Mouse (Mus musculus) ovary, postnatal 36 days (tissue): ENCODE data around the gene Cfap221.

ENCODE experiments used
- DNase-seq: peaks from one replicate; pipeline ENCODE4 v3.0.0; 2022; ENCODE audit warnings: low spot score, mixed read lengths

The Cfap221 gene

DNA sequence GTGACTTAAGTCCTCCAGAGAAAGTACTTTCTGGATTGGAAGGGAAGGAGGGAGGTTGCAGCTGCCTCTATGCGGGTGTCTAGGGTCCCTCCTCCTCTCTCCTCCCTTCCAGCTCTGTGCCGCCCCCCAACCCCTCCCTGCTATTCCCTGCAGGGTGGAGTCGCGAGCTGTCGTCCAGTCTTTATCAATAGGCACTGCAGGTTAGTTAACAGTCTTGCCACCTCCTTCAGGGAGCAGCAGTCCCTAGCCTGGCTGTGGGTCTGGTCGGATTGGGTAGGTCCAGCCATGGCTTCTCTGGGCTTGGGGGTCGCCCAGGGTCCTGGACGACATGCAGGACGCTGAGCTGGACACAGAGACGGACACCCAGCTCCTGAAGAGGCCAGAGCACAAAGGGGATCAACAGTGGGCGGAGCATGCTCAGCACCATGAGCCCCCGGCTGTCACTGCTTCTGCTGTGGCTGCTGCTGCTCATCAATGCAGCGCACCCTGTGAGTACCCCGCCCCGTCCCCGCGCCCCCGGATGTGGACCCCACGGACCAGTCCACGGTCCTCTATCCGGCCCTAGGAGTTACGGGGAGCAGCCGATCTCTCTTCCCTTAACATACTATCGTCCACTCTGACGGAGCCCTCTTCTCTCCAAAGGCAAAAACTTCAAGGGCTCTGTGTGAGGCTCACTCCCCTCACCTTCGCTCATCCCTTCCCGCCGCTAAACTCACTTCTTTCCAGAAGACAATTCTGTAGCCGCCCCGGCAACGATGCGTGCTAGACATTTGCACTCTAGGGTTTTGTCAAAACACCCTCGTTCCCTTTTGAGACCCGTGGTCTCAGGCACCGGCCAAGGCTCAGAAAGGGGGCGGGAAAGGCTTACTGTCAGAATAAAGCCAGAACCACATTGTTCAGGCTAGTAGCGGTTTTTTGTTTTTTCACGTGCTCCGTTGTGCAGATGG, 10.1 kb upstream of the Cfap221 start, which contains the start of gene Sctr:
Gene Sctr, plus strand, starts transcription at position 51 of the 947 bp plus-strand sequence.
- peak; percentile 13 for DNase-seq

DNA sequence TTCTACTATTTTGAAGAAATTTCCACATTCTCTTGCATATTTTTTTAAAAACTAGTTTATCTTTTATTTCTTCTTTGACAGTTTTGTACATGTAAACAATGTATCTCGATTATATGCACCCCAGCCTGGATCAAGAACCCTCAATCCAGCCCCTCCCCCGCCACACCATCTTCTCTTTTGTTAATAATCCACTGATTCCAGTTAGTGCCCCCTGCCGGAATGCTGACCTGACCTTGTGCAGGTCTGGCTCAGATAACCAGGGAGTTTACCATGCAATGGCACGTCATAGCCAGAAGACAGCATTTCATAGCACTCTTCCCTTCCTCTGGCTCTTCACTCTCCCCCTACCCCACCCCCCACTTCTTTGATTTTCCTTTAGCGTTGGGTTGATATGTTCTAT, 610 bp upstream of the Cfap221 start:
- peak; percentile 24 for DNase-seq

DNA sequence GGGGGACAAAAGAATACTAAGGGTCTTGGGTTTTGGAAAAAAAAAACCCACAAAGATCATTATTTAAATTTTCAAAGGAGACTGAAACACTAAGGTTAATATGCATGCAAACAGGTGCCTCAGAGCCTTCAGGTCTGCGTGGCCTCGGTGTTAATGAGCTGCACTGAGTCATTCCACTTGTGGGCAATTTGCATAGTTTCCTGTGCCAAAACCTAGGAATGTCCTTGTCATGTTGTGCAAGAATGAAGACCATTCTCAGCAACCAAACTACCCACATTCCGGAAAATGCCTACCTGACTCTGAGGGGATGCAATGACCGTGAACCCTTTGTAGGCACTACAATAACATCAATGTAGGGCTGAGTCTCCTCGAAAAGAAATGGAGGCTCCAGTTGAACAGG, 10.5 kb downstream of the Cfap221 start:
- DNase-seq, result no peak

DNA sequence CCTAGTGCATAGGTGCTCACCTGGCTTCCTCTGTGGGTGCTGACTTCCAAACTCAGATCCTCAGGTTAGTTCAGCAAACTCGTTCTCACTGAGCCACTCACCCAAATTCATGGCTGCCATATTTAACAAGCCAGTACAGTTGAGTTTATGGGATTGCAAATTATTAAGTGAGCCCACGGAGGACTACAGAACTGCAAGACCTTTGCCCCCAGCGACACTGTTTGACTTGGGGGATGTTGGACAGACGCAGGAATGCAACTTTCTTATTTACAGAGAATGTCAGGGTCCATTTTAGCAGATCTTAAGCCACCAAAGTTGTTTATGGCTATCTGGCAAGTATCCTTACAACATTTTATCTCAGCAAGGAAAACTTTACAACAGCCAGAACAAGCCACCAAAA, 21.9 kb downstream of the Cfap221 start:
- DNase-seq, result no peak

DNA sequence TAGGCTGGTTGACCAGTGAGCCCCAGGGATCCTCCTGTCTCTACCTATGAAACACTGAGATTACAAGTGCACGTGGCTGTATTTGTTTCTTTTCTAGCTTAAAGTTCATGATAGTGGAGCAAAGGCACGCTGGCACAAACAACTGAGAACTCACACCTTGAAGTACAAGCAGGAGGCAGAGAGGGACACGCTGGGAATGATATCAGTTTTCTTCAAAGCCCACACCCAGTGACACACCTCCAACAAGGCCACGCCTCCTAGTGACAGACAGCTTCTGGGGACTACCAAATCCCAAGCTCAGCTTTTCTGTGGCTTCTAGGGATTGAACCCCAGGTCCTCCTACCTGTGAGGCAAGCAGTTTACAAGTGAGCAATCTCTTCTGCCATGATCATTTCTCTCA, 23.9 kb downstream of the Cfap221 start:
- DNase-seq, result no peak

DNA sequence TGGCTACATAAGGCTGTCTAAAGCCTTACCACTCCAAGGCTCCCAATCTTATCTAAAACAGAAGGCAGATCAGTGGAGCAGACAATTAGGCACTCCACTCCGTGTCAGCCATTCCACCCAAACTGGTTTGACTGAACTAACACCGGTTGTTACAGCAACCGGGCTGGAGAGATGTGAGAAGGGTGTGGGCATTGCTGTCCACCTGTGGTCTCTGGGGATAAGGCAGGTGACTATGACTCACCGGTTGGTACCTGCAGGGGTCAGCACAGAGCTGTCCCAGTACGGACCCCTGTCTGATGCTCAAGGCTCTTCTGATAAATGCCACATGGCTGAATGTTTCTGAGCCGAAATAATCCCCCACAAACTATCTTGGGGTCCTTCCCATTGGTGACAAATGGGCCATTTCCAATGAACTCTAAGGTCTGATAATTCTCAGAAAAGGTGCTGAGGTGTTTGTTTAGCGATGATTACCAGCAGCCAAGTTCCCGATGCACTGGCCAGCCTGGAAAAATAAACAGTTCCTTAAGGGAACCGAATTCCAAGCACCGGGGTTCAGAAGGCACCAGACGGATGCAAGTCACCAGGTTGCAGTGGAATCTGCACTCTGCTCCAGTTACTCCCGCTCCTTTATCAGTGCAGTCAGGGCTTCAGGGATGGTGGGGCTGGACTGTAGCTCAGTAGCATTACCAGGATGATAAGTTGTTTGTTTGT, 31.1 kb downstream of the Cfap221 start:
- DNase-seq, result no peak

DNA sequence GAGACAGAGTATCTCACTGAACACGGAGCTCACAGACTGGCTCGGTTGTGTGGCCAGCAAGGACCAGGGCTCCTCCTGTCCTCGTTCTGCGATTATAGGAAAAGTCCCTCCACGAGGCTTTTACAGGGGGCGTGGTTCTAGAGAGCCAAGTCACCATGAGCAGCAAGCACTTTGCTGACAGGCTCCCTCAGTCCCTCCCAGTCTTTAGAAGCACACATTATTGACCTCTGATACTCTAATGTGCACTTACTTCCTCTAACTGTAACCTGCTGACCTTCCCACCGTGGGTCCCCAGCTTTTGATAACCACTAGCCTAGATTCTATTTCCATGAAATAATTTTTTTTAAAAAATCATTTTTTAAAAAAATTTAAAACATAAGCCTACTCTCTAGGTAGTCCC, 37.1 kb downstream of the Cfap221 start:
- DNase-seq, result no peak

DNA sequence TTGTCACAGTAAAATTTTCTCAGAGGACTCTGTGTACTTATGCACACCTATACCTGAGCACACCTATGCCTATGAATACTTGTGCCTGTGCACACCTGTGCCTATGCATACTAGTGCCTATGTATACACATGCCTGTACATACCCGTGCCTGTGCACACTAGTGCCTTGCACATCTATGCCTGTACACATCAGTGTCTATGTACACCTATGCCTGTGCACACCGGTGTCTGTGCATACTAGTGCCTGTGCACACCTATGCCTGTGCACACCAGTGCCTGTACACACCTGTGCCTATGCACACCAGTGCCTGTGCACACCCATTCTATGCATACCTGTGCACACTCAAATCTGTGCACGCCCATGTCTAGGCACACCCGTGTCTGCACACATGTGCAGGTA, 37.6 kb downstream of the Cfap221 start:
- DNase-seq, result no peak

DNA sequence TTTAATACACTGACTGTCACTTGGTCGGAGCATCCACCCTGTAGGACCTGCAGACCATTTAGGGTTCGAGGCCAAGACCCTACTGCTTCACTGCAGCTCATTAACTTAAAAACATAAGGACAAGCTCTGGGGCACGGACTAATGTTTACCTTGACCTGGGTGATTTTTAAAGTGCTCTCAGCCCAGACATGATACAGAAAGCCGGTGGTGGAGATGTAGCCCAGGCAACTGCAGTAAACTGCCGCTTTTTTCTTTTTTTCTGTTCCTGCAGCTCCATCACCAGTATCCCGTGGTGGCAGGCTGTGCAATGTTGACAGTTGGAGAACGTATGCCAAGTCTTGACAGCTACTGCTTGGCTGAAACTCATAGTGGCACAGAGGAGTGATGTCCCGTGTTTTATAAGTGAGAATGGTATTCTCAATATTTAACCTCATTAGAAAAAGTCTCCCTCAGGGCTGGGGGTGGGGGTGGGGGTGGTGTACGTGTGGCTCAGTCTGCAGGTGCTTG, 39.3 kb downstream of the Cfap221 start:
- DNase-seq, result no peak

DNA sequence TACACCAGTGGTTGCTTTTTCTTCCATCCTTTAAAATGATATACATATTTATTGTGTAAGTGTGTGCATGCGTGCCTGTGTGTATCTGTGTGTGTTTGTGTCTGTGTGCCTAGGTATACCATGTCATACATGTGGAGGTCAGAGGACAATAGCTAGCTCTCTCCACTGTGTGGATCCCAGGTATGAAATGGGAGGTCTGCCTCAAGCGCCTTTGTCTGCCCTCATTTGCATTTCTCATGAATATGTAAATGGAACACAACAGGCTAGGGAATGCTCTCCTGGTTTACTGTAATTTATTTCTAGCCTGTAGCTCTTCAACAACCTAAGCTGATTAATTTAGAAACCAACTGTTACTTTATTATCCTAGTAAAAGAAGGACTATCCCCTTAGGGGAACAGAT, 42.4 kb downstream of the Cfap221 start:
- no peak for DNase-seq

DNA sequence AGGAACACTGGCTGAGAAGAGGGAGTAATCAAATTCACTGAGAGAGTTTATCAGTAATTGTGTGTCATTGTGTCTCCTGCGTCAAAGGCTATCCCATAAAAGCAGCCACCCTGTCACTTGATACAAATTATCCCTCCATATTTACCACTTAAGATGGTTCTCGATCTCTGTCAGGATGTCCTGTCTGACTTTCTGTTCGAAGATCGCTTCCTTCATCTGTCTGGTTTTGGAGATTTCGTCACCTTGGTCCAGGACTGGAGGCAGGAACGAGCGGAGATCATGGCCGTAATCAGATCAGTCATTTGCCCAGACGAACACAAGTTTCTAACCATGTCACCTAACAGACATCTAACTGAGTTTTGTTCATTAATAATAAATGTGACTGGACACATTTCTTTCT, 43.6 kb downstream of the Cfap221 start:
- DNase-seq, result no peak

DNA sequence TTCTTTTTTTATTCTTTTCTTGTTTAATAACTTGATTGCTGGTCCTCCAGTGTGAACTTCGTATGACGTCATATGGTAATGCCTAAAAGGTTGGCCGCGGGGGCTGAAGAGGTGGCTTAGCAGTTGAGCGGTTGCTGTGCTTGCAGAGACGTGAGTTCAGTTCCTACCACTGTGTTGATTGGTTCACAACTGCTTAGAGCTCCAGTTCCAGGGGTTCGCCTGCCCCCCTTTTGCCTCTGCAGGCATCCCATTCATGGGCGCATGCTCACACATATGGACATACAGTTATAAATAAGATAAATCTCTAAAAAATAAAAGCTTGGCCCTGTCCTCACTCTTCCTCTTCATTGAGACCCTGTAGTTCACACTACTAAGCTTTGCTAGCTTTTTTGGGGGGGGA, 46.9 kb downstream of the Cfap221 start:
- DNase-seq, result no peak

DNA sequence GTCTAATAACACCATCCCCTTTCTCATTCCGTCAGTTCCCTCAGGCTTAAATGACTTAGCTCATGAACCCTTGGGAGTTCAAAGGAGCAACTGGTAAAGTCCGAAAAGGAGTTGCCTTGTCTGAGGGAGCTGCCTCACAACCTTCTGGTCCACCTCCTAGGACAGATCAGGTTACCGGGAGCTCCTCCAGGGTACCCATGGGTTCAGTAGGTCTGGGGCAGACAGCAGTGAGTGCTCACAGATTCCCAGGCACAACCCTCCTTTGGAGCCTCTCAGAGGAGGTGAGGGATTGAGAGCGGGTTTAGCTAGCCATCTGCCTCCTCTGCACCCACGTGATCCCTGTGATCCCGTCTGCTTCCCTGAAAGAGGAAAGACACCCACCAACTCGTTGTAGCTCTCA, 60.2 kb downstream of the Cfap221 start:
- DNase-seq, result no peak

DNA sequence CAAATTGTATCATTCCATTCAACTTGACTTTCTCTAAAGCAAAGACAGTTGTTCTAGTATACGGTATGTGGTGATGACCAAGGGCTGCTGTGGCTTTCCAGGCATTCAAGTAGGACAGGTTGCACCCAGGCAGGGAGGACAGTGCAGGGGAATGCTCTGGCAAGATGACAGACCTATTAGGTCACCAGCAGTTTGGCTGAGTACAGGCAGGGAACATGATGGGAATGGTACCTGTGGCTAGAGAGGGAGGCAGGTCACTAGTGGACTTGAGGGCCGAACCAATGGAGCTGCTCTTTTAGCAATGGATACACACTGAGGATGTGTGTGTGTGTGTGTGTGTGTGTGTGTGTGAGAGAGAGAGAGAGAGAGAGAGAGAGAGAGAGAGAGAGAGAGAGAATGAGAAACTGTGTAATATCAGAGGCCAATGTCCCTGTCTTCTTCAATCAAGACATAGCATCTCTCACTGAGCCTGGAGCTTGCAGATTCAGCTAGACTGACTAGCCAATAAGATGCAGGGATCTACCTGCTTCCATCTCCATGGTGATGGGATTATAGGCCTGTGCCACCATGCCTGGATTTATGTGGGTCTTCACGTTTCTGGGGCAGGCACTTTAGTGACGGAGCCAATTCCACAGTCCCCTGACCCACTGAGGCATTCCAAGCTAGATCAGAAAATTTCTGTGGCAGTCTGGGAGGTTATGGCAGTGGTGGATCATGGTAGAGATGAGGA, 65.4 kb downstream of the Cfap221 start:
- DNase-seq, result no peak

DNA sequence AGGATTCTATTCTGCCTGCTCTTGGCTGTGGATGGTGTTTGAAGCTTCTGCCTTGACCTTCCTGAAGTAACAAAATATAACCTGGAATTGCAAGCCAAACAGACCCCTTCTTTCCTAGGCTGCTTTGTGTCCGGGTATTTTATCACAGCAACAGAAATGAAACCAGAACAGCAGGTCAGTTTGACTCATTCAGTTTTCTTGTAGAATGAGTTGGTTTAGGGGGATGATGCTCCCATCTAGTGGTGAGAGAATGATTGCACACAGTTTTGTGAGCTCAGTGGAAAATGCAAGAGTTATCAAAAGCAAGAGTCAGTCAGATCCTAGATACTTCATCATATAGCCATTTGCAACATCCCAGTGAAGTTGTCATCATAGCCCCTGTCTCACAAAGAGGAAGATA, 67.3 kb downstream of the Cfap221 start:
- no peak for DNase-seq

DNA sequence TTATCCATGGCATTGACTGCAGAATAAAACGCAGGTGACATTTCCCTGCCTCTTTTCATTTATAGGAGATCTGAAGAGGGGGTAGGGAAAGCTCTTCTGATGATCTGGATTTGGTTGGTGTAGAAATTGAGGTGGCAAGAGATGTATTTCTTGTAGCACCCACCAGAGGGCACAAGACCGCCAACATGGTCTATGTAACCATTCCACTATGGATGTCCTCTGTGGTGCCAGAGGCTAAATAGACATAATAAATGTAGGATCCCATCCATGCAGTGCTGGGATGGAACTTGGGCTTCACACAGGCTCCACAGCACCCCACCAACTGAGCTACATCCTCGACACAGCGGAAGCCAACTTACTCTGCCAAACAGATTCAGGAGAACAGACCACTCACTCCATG, 77.7 kb downstream of the Cfap221 start:
- DNase-seq, result no peak

DNA sequence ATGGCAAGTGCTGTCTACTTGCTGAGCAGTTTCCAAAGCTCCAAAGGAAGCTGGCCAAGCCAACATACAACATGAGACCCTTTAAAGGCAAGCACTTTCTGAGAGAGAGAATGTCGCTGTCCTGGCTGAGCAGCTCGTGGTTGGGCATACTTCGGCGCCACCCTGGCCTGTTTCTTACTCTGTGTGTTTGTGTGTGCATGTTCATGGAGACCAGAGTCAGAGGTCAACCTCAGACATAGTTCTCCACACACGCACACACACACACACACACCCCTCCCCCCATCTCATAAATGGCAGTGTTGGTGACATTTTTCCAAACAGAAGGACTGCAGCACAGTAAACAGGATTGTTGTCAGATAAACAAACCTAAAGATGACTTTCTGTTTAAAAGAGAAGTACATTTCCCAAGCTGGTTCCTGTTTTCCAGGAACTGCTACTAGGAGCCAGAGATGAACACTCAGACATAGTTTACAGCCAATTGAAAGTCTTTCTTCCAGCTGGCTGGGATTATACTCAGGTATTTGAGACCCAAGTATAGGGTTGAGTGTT, 80.1 kb downstream of the Cfap221 start:
- no peak for DNase-seq

DNA sequence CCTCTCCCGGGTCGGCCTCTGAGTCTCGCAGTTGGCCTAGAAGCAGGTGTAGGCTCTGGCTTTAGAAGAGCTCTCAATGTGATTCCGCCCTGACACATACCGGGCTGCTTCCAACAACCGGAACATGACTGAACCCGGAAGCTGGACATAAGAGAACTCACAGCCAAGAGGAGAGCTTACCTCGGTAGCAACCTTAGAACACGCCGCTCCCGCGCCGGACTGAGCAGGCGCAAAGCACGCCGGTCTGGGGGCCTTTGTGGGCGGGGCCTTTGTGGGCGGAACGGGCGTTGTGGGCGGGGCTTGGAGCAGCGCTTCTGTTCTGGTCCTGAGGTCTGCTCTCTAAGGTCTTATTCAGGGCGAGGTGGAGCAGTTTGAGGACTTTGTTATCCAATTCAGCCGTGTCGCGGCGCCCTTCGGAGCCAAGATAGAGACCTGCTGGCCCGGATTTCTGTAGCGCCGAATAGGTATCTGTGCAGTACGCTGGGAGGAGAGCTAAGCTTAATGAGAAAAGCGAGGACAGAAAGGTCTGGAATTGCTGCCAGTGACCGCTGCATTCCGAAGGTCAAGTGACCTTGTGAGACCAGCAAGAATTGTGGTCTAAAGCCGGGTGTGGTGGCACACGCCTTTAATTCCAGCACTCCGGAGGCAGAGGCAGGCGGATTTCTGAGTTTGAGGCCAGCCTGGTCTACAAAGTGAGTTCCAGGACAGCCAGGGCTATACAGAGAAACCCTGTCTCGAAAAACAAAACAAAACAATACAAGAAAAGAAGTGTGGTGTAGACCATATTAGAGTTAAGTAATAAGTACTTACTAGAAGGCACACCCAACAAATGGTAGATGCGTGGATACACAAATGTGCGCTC, 83.8 kb downstream of the Cfap221 start, which contains the start of gene Tmem177:
Gene Tmem177, minus strand, starts transcription at position 256 of the 862 bp plus-strand sequence.
- DNase-seq, result peak; percentile 98

DNA sequence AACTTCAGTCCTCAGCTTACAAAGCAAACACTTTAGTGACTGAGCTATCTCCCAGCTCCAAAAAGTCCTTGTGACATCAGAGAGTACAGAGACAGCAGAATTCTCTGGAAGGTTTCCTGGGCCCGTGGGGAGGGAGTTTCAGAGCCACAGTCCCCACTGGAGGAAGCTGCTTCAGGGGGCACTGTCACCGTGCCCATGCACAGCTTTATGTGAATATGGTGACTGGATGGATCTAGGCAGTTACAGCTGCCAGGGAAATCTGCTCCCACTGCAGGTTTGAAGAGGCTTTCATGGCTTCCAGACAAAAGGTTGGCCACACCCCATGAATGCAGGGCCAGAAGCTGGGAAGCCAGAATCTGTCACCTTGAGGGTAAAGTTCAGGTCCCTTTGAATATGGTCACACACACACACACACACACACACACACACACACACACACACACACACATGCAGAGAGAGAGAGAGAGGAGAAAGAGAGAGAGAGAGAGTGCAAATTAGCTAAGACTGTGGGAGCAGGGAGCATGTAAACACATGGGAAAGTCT, 89.8 kb downstream of the Cfap221 start:
- DNase-seq, result no peak

DNA sequence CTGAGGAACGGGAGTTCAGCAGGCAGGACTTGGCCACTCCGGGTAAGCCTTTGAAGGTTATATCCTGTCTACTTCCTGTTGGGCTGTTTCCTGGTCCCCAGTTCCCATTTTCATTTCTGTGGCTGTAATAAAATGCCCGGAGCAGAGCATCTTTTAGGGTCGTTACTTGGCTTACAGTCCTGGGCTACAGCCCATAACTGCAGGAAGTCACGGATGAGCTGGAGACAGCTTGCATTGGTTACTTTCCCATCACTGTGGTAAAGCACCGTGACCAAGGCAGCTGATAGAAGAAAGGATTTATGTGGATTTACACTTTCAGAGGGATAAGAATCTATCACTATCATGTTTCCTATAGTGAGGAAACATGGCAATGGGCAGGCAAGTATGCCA, 93.8 kb downstream of the Cfap221 start:
- DNase-seq, result no peak
